Mouse (Mus musculus) layer of hippocampus, adult 6 months (tissue): ENCODE results near the gene Nlrp4e. TPM values are rescaled to one million over a fixed set of nuclear protein-coding genes. Genes with fewer than 3 reads are reported as not detected.

ENCODE experiments used
- long read RNA-seq, 2 experiments: library from polyadenylated mRNA; unstranded; transcript quantifications; one replicate each; pipeline ENCODE4 v2.0.0; 2019 to 2020
- microRNA-seq: library from miRNA; unstranded; fragments of <30 nt; microRNA quantifications from one replicate; pipeline ENCODE4 v1.2.0, GENCODE M21; 2020
- polyA plus RNA-seq: library from polyadenylated mRNA; unstranded; fragments of <200 nt; fragmentation: Nextera tagmentation; gene quantifications from 2 replicates; pipeline ENCODE4 v1.2.3, GENCODE M21; 2021

Nlrp4e gene
- polyA plus RNA-seq, result not detected in 2 replicates
- long read RNA-seq, experiment 1, result 0 reads
- long read RNA-seq, experiment 2, result 0 reads

GRCm38 (mm10) chr7:23300892-23301291 is at the start of gene Nlrp4e:
TSS of gene Nlrp4e (plus strand) at chr7:23301192.

GRCm38 (mm10) chr7:23251582-23251981 is 49.4 kb upstream of the Nlrp4e start, which contains the start of gene Vmn1r166:
TSS of gene Vmn1r166 (minus strand) at chr7:23251682.

GRCm38 (mm10) chr7:23278800-23279199 is 22.2 kb upstream of the Nlrp4e start, which contains the start of gene Gm6902:
TSS of gene Gm6902 (minus strand) at chr7:23278900.

GRCm38 (mm10) chr7:23385589-23385988 is 84.6 kb downstream of the Nlrp4e start, which contains the start of gene Nlrp5:
TSS of gene Nlrp5 (plus strand) at chr7:23385889.

Small RNA genes lying within 50 kb of the gene (microRNA-seq; reads per million reads assigned to microRNA genes)
- gene Gm25196, result not detected

Other genes starting within 250 kb of the Nlrp4e start
- gene Vmn1r163, start 245.7 kb upstream of the Nlrp4e start, polyA plus RNA-seq, result not detected in 2 replicates
- not detected in 2 replicates for gene Gm8720, start 233.7 kb upstream of the Nlrp4e start, polyA plus RNA-seq
- not detected in 2 replicates for gene Gm10662, start 156.7 kb upstream of the Nlrp4e start, polyA plus RNA-seq
- gene Vmn1r165, start 83.9 kb upstream of the Nlrp4e start, polyA plus RNA-seq, result not detected in 2 replicates
- not detected in 2 replicates for gene Vmn1r166, start 49.5 kb upstream of the Nlrp4e start, polyA plus RNA-seq
- gene Gm6902, start 22.3 kb upstream of the Nlrp4e start, polyA plus RNA-seq, result not detected in 2 replicates
- not detected in 2 replicates for gene Nlrp5, start 84.7 kb downstream of the Nlrp4e start, polyA plus RNA-seq
- not detected in 2 replicates for gene Vmn1r167, start 206.0 kb downstream of the Nlrp4e start, polyA plus RNA-seq
- 0.04 TPM in 1 of 2 replicates, not detected in the other for gene Vmn1r168, start 238.5 kb downstream of the Nlrp4e start, polyA plus RNA-seq